Mouse (Mus musculus): Measurements from ENCODE around the gene Hpdl.

- TF ChIP-seq CTCF (IDR thresholded peaks at IDR 0.05; ENCODE audit: extremely low read depth, insufficient read depth, insufficient read length, insufficient replicate concordance): no peak
- TF ChIP-seq POLR2A (IDR thresholded peaks at IDR 0.05; ENCODE audit: low read depth, low read length): no peak
These were observed 39.3 kb downstream of the Hpdl start for GRCm38 (mm10) chr4:116782171-116782570.
